Mouse (Mus musculus): ENCODE data around the gene Slc25a11. TPM values are rescaled to one million over a fixed set of nuclear protein-coding genes. Genes with fewer than 3 reads are reported as not detected.
A peak's percentile ranks its signal among the peaks of the same experiment; 100 is the strongest.

Slc25a11 gene
- total RNA-seq, 2 experiments from 2014 or later = 292 to 304 TPM

DNA sequence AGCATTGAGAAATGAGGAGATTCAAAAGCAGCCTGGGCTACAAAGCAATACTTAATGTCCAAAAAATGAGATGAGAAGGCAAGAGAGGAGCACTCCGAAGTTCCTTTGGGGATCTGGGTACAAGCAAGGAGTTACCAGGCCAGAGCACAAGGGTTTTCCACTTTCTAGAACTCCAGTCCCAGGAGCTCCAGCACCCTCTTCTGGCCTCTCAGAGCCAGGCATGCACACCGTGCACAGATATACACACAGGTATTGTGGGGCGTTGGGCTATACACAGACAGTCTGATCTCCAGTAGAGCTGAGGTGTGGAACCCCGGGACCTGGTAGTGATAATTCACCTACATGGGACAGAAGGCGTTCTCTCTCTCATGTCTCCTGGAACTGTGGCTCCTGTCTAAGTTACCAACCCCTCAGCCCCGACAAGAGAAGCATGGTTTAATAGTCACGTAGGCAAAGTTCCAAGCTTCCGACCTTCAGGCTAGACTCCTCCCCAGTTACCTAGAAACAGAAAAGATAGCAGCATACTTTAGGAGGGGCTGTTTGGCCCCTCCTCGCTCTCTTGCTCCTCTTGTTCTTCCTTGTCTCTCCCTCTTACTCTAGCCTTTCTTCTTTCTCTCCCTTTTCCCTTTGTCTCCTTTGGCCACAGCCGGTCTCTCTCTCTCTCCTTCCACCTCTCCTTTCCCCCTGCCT is 24.1 kb downstream of the Slc25a11 start:
- DNase-seq (ENCODE audit: low spot score) = no peak

DNA sequence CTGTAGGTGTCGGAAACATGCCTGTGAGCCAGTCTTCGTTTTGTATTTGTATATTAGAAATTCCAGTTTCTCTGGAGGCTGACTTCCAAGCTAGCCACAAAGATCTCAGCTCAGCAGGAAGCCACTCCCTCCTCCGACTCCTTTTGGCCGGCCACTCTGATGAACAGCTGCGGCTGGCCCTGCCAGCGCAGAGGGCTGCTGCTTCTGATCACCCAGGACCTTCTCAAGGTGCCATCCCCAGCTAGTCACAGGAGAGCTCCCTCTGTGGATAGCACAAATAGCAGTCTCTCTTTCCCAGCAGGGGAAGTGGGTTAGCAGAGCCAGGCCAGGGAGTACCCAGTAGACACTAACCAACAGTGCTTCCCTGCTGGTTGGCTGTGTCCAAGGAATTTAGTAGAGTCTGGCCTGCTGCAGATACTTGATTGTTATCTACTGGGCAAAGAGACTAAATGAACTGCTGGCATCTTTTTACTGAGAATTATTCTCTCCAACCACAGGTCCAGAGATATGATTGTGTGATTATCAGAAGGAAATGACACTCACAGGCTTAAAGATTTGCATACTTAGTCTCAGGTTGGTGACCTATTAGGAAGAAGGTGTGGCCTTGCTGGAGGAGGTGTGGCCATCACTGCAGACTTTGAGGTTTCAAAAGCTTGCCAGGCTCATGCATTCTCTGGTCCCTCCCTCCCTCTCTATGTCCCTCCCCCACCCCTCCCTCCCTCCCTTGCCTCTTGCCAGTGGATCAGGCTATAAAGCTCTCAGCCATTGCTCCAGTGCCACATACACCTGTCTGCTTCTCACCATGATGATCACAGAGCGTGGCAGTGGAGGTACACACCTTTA is 25.1 kb downstream of the Slc25a11 start:
- DNase-seq (ENCODE audit: low spot score) = peak; percentile 70

DNA sequence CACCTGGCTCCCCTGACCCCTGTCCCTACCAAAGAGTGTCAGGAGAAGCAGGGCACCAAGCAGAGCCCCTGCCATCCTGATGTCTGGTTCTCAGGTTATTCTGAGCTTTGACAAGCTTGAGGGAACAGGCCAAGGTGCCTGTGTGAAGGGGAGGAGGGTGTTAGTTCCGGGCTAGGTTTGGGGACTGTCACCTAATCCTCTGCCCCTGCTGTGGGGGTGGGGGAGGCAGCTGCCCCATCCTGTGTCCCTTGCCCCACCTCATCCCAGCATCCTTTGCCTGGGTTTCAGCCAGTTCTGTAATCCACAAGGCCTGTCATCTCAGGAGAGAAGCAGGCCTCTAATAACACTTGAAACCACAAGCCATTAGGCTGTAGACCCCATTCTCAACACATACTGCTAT is 28.2 kb downstream of the Slc25a11 start, which contains the start of gene Chrne:
Gene Chrne (minus strand): TSS at position 116 of the 400 bp plus-strand sequence.
- DNase-seq (ENCODE audit: low spot score) = peak; percentile 68

DNA sequence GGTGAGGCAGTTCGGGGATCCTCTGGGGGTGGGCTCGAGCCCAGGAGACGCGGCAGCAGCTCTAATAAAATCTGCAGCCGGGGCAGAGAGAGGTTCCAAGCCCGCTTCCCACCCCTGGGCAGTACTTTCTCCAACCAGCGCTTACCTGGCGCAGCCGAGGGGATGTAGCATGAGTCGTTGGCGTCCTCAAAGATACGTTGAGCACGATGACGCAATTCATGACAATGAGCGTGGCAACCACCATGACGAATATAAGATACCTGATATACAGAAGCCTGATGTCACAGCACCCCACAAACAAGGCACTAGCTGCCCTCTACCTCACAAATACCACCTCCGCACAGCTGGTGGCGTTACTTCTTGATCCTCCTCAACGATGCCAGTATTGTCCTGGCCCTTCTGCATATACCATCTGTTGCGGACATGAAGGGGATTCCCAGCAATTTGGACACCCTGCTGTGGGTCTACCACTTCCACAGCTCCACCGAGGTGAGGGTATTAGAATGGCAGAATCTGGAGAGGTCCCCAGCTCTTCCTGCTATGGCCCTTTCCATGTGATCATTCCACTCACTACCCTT is 31.7 kb downstream of the Slc25a11 start, which contains the start of gene 4930544D05Rik:
Gene 4930544D05Rik (plus strand): TSS at position 333 of the 578 bp plus-strand sequence.
- DNase-seq (ENCODE audit: low spot score) = no peak

DNA sequence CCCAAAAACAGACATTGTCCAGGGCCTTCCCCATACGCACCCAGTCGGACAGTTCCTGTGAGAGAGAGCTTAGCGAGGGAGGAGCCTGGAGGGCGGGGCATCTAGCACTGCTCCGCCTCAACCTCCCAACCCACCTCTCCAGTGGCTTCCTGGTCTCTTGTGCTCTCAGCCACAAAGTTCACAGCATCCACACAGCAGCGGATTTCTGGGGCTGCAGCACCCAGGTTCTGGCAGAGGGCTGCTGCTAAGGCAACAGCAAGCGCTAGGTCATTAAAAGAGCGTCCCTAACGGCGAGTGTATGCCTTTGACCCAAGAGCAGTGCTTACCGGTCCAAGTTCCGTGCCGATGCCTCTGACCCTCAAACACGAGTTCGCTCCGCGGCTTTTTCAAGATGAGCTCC is 32.2 kb downstream of the Slc25a11 start:
- peak; percentile 62 for DNase-seq (ENCODE audit: low spot score)

DNA sequence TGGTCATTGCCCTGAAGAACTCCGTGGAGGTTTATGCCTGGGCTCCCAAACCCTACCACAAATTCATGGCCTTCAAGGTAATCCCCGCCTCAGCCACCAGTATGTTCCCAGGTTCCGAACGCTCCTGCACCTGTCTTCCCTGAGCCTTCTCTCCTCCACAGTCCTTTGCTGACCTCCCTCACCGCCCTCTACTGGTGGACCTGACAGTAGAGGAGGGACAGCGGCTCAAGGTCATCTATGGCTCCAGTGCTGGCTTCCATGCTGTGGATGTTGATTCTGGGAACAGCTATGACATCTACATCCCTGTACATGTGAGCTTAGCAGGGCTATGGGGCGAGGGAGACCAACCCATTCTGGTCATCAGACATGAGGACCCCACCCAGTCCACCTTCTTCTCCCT is 34.8 kb downstream of the Slc25a11 start:
- DNase-seq (ENCODE audit: low spot score) = no peak

DNA sequence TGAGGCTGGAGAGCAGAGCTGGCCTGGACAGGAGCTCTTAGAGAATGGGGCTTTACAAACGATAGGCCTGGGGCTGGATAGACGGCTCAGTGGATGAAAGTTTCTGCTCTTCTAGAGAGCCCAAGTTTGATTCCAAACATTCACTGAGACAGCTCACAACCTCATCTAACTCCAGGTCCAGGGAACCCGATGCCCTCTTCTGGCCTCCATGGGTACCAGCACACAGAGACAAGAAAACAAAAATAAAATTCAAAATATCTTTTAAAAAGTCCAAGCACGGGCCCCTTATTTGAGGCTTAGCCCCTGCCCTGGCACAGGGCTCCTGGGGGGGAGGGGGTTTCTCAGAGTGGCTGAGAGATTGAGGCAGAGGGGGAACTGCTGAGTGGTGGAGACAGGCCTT is 36.5 kb downstream of the Slc25a11 start:
- DNase-seq (ENCODE audit: low spot score) = no peak

DNA sequence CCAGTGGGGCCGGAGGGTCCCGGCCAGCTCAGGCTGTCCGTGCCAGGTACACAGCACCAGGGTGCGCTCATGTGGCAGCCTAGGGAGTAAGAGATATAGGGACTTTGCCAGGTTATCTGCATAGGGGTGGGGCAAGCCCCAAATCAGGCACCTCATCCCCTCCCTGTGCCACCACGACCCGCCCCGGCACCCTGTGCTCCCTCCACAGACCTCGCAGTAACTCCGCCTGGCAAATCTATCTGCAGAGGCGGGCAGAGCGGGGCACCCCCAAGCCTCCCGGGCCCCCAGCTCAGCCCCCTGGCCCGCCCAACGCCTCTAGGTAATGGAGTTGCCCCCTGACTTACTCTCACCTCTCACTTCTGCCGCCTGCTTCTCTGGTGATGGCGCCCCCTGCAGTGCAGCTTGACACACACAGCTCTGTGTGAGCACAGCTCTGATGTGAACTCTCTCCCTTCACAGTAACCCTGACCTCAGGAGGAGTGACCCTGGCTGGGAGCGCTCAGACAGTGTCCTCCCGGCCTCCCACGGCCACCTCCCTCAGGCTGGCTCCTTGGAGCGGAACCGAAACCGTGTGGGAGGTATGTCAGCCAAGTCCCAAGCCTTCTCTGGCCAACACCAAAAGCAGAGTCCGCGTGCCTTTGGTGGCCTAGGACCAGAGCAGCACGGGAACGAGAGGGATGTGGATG is 38.8 kb downstream of the Slc25a11 start:
- no peak for DNase-seq (ENCODE audit: low spot score)

DNA sequence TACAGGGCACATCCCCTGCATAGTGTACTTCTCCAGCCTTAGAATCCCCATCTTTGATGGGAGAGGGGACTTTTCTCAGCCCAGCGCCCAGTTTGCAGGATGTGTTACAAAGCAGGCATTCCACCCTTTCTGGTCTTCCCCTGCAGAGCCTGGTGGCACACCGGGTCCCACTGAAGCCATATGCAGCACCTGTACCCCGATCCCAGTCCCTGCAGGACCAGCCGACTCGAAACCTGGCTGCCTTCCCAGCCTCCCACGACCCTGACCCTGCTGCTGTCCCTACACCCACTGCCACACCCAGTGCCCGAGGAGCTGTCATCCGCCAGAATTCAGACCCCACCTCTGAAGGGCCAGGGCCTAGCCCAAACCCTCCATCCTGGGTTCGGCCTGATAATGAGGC is 39.7 kb downstream of the Slc25a11 start:
- DNase-seq (ENCODE audit: low spot score) = no peak

DNA sequence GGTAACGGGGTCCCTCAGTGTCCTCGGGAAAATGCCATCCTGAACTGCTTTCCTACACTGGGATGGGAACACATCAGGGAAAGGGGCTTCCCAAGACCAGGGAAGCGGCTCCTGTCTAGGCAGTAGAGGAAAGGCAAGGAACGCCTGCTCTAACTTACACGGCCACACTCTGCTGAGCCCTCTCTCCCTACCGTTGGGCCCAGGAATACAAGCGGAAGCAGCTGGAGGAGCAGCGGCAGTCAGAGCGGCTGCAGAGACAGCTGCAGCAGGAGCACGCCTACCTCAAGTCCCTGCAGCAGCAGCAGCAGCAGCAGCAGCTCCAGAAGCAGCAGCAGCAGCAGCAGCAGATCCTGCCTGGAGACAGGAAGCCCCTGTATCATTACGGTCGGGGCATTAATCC is 40.6 kb downstream of the Slc25a11 start:
- DNase-seq (ENCODE audit: low spot score) = no peak

DNA sequence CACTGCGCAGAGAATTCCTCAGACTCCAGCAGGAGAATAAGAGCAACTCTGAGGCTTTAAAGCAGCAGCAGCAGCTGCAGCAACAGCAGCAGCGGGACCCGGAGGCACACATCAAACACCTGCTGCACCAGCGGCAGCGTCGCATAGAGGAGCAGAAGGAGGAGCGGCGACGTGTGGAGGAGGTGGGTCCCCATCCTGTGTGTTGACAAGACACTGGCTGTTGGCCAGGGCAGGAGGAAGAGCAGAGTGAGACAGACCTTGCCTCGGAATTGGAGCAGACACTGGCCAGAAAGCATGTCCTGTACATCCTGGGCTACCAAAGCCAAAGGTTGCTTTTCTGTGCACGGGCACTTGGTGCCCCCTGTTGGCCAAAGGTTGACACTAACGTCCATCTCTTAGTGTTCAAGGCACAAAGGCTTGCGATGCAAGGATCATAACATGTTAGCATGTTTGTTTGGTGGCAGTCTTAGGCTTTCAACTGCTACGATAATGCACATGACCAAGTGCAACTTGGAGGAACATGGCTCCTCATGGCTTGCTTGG is 42.2 kb downstream of the Slc25a11 start:
- peak; percentile 74 for DNase-seq (ENCODE audit: low spot score)

DNA sequence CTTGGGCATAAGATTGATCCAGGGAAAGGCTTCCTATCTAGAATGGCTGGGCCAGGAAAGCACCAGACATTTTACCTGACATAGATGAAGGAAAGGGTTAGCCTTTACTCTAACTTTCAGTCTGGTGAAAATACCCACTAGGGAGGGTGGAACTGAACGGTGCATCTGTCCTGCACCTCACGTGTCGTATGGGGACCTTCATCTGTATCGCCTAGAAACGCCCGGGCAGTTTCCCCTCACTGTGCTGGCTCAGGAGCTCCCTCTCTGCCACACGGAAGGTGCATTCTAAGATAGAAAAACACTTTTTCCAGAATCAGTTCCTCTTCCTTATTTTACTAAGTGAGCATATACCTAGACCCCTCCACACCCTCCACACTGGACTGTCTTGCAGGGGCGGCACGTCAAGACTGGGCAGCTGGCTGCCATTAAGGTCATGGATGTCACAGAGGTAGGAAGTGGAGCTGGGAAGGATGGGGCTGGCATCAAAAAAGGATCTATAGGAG is 48.8 kb downstream of the Slc25a11 start:
- no peak for DNase-seq (ENCODE audit: low spot score)

DNA sequence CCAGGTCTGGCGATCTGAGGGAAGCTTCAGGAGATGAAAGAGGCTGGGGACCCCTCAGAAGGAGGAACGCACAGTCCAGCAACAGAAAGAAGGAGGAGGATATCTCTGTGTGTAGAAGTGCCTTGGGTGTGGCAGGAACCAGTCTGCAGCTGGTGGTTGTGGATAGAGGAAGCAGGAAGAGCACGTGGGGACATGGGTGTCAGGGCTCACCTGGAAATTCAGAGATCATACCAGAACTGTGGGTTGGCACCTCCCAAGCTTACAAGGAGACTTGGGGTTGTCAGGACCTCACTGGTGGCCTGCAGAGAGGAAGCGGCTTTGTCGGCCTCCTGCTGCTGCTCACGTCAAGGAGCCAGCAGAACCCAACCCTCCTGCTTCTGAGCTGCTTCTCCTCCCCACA is 50.0 kb downstream of the Slc25a11 start:
- DNase-seq (ENCODE audit: low spot score) = no peak

DNA sequence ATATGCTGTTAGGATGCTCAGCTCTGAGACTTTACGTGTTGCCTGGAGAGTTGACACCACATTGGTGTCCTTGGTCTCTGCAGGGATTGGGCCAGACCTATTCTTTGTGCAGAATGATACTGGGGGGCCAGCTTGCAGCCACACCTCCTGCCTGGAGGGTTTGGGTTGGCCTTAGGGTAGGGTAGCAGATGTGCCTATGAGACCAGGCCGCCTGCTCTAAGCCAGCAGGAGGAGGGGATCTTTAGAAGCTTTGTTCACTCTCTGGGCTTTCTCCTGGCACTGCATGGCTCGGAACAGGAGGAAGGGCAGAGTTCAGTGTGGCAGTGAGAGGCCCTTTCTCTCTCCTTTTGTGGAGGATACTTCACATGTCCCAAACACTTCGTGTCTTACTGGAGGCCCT is 51.2 kb downstream of the Slc25a11 start:
- DNase-seq (ENCODE audit: low spot score) = no peak

DNA sequence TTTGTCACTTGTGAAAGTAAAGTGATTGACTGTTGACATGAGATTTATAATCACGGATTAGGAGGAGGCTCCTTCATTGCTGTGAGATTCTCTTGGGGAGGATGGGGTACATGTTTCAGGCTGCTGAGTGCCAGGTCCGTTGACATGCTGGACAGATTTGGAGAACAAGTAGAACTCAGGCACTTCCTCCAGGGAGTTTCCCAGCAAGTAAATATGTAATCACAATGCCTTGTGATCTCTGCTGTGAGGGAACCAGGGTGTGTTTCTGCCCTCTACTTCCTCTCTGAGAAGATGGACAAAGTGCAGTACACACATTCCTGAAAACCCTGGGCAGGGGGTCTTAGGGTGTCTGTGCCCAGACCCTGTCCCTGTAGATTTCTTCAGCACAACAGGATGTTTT is 51.6 kb downstream of the Slc25a11 start:
- DNase-seq (ENCODE audit: low spot score) = no peak

DNA sequence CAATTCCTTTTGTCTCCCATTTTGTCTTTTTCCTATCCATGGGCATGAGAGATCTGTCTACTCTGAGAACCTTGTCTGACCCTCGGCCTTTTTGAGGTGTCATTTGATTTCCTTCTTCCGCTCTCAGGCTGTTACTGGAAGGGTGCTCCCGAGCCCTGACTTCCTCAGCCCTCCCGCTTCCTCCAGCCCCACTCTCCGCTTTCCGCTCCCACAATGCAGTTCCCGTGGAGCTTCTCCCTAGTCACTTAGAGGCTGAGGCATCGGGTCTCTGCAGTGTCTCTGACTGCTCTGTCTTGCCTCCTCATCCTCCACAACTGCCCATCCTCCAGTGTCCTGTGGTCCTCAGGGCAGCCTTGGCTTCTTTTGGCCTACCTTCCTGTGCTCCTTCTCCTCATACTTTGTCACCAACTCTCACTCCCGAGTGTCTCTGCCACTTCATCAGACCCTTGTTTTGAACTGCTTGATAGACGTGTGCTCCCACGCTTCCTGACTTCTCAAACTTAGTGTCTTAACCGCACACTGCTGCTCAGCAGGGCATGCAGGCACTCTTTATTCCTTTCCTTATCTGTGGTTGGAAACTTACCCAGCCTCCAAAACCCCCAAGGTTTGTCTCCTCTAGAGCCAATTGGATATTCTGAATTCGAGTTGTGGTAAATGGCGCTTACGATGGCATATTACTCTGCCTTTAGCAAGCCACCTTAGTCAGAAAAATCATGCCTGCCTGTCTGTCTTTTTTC is 52.9 kb downstream of the Slc25a11 start:
- no peak for DNase-seq (ENCODE audit: low spot score)

All from gastrocnemius, adult 18-20 months (tissue).